Mouse (Mus musculus) adipocyte (in vitro differentiated cells): Measurements from ENCODE around the gene Ghr.
A peak's percentile ranks its signal among the peaks of the same experiment; 100 is the strongest.

Experiments
- DNase-seq: peaks from one replicate; pipeline ENCODE4 v3.0.0-alpha.2; 2016; ENCODE audit warnings: low spot score

The Ghr gene

GRCm38 (mm10) chr15:3290435-3290834 is 292.9 kb downstream of the Ghr start:
- DNase-seq: no peak

- DNase-seq: no peak
Observed at GRCm38 (mm10) chr15:3286032-3286431, 297.3 kb downstream of the Ghr start.

GRCm38 (mm10) chr15:3281737-3282136 is 301.6 kb downstream of the Ghr start:
- peak; percentile 34 for DNase-seq

- peak; percentile 71 for DNase-seq
Observed at GRCm38 (mm10) chr15:3281216-3281615, 302.1 kb downstream of the Ghr start.

GRCm38 (mm10) chr15:3279242-3279641 is 304.1 kb downstream of the Ghr start:
- DNase-seq: no peak

- DNase-seq: no peak
Observed at GRCm38 (mm10) chr15:3277391-3277790, 305.9 kb downstream of the Ghr start.

- no peak for DNase-seq
Observed at GRCm38 (mm10) chr15:3273191-3273590, 310.1 kb downstream of the Ghr start.

GRCm38 (mm10) chr15:3271216-3271615 is 312.1 kb downstream of the Ghr start:
- peak; percentile 61 for DNase-seq

- DNase-seq: peak; percentile 97
Observed at GRCm38 (mm10) chr15:3270646-3271077, 312.6 kb downstream of the Ghr start.

GRCm38 (mm10) chr15:3269996-3270645 is 313.2 kb downstream of the Ghr start:
- peak; percentile 91 for DNase-seq

GRCm38 (mm10) chr15:3269496-3269895 is 313.8 kb downstream of the Ghr start:
- DNase-seq: no peak

GRCm38 (mm10) chr15:3268247-3268646 is 315.0 kb downstream of the Ghr start, which contains the start of gene Selenop:
Selenop (plus strand) TSS chr15:3268547.
- DNase-seq: no peak
